Mouse (Mus musculus): ENCODE data around the gene Fam234a. TPM values are rescaled to one million over a fixed set of nuclear protein-coding genes. Genes with fewer than 3 reads are reported as not detected.
"Not testable (repeated sequence)": the region's sequence is repeated elsewhere in the genome, so short reads cannot be mapped to it uniquely, and the experiment has no call there.

Gene Fam234a
- total RNA-seq (2022), result 10 to 100 TPM; 21.9 to 23.3 (median 22.3) TPM

GRCm38 (mm10) chr17:26244101-26244841 lies at the start of gene Fam234a:
TSS of gene Fam234a (minus strand) at chr17:26244242.
- DNase-seq (ENCODE audit: low spot score in 2 of 2), result peak; percentile 75 to 95

- DNase-seq (ENCODE audit: low spot score in 2 of 2), result no peak
These were observed 45.4 kb upstream of the Fam234a start for GRCm38 (mm10) chr17:26289475-26289874.

- no peak for DNase-seq (ENCODE audit: low spot score in 2 of 2)
These were observed 42.3 kb upstream of the Fam234a start for GRCm38 (mm10) chr17:26286199-26286955.

- no peak for DNase-seq (ENCODE audit: low spot score in 2 of 2)
These were observed 32.7 kb upstream of the Fam234a start for GRCm38 (mm10) chr17:26276711-26277110.

GRCm38 (mm10) chr17:26275933-26276332 lies 31.9 kb upstream of the Fam234a start:
- DNase-seq (ENCODE audit: low spot score in 2 of 2), result no peak

- DNase-seq (ENCODE audit: low spot score in 2 of 2), result no peak
These were observed 28.5 kb upstream of the Fam234a start for GRCm38 (mm10) chr17:26272586-26272985.

- not testable (repeated sequence) for DNase-seq (ENCODE audit: low spot score in 2 of 2)
These were observed 25.5 kb upstream of the Fam234a start for GRCm38 (mm10) chr17:26269577-26269976.

GRCm38 (mm10) chr17:26268851-26269250 lies 24.8 kb upstream of the Fam234a start:
- no peak for DNase-seq (ENCODE audit: low spot score in 2 of 2)

GRCm38 (mm10) chr17:26262384-26262783 lies 18.3 kb upstream of the Fam234a start:
- DNase-seq (ENCODE audit: low spot score in 2 of 2), result no peak

- no peak for DNase-seq (ENCODE audit: low spot score in 2 of 2)
These were observed 17.8 kb upstream of the Fam234a start for GRCm38 (mm10) chr17:26261826-26262225.

GRCm38 (mm10) chr17:26255313-26255712 lies 11.3 kb upstream of the Fam234a start:
- DNase-seq (ENCODE audit: low spot score in 2 of 2), result no peak

- no peak for DNase-seq (ENCODE audit: low spot score in 2 of 2)
These were observed 9.4 kb upstream of the Fam234a start for GRCm38 (mm10) chr17:26253399-26253798.

GRCm38 (mm10) chr17:26252539-26253251 lies 8.7 kb upstream of the Fam234a start, which contains the start of gene Luc7l:
TSS of gene Luc7l (plus strand) at chr17:26252896.
- peak; percentile 89 to 96 for DNase-seq (ENCODE audit: low spot score in 2 of 2)

GRCm38 (mm10) chr17:26251886-26252538 lies 8.0 kb upstream of the Fam234a start:
- no peak for DNase-seq (ENCODE audit: low spot score in 2 of 2)

- peak in 1 of 2 experiments; percentile 70 for DNase-seq (ENCODE audit: low spot score in 2 of 2)
These were observed 456 bp downstream of the Fam234a start for GRCm38 (mm10) chr17:26243471-26244100.

- DNase-seq (ENCODE audit: low spot score in 2 of 2), result no peak
These were observed 3.1 kb downstream of the Fam234a start for GRCm38 (mm10) chr17:26240990-26241389.

GRCm38 (mm10) chr17:26240120-26240790 lies 3.8 kb downstream of the Fam234a start:
- DNase-seq (ENCODE audit: low spot score in 2 of 2), result no peak

GRCm38 (mm10) chr17:26239551-26239950 lies 4.5 kb downstream of the Fam234a start:
- DNase-seq (ENCODE audit: low spot score in 2 of 2), result no peak

GRCm38 (mm10) chr17:26237667-26238066 lies 6.4 kb downstream of the Fam234a start:
- DNase-seq (ENCODE audit: low spot score in 2 of 2), result no peak
